Mouse (Mus musculus): ENCODE measurements around the gene Brat1. TPM values are rescaled to one million over a fixed set of nuclear protein-coding genes. Genes with fewer than 3 reads are reported as not detected.
A peak's percentile ranks its signal among the peaks of the same experiment; 100 is the strongest.

Gene Brat1
- polyA plus RNA-seq, 1 experiment from 2014 or later = 20.5 TPM

- H3K4me3 ChIP-seq (replicated peaks) = peak overlapping the region; percentile 62
- H3K4me2 ChIP-seq = peak overlapping the region; percentile 47
- no peak for ATAC-seq (ENCODE audit: low FRiP score)
- H3K9ac ChIP-seq = no peak overlapping the region
- H3K27ac ChIP-seq = peak overlapping the region; percentile 68
- 45% methylated on average over 17 of the region's 17 CpGs for WGBS
- no peaks in the 10 kb centered on the region for H3K27me3 ChIP-seq
- H3K4me1 ChIP-seq = peaks cover 35% of the 10 kb centered on the region
- no peaks in the 10 kb centered on the region for H3K9me3 ChIP-seq
- peaks cover 6% of the 10 kb centered on the region; the same call in 1 of the 2 replicates for H3K36me3 ChIP-seq (replicated peaks)
Observed at GRCm38 (mm10) chr5:140703480-140704377, 1.1 kb upstream of the Brat1 start.

GRCm38 (mm10) chr5:140705501-140706171, 825 bp downstream of the Brat1 start:
- peak overlapping the region; percentile 87; the same call in 1 of the 2 replicates for H3K27ac ChIP-seq
- WGBS = 69% methylated on average over 7 of the region's 7 CpGs
- ATAC-seq (ENCODE audit: low FRiP score) = no peak

GRCm38 (mm10) chr5:140710315-140710714, 5.5 kb downstream of the Brat1 start:
- no peak overlapping the region for H3K4me3 ChIP-seq (replicated peaks)
- ATAC-seq (ENCODE audit: low FRiP score) = no peak
- H3K4me1 ChIP-seq = peaks cover 9% of the 10 kb centered on the region
- H3K27me3 ChIP-seq = no peaks in the 10 kb centered on the region
- H3K9ac ChIP-seq = no peak overlapping the region
- WGBS = 95% methylated on average over 6 of the region's 6 CpGs
- H3K9me3 ChIP-seq = no peaks in the 10 kb centered on the region
- peaks cover 62% of the 10 kb centered on the region for H3K36me3 ChIP-seq (replicated peaks)
- no peak overlapping the region for H3K27ac ChIP-seq
- no peak overlapping the region for H3K4me2 ChIP-seq

More at GRCm38 (mm10) chr5:140705501-140706171, 825 bp downstream of the Brat1 start:
- H3K27me3 ChIP-seq = no peaks in the 10 kb centered on the region
- no peaks in the 10 kb centered on the region for H3K9me3 ChIP-seq
- H3K36me3 ChIP-seq (replicated peaks) = peaks cover 15% of the 10 kb centered on the region
- peak overlapping the region; percentile 78 for H3K4me2 ChIP-seq
- H3K4me1 ChIP-seq = peaks cover 29% of the 10 kb centered on the region
- H3K4me3 ChIP-seq (replicated peaks) = peak overlapping the region; percentile 62
- H3K9ac ChIP-seq = peak overlapping the region; percentile 69

- no peak for ATAC-seq (ENCODE audit: low FRiP score)
- no peaks in the 10 kb centered on the region for H3K9me3 ChIP-seq
- no peak overlapping the region for H3K4me2 ChIP-seq
- no peak overlapping the region for H3K9ac ChIP-seq
- peaks cover 1% of the 10 kb centered on the region; the same call in 1 of the 2 replicates for H3K4me1 ChIP-seq
- H3K4me3 ChIP-seq (replicated peaks) = no peak overlapping the region
- no peaks in the 10 kb centered on the region for H3K27me3 ChIP-seq
- no peak overlapping the region for H3K27ac ChIP-seq
- peaks cover 69% of the 10 kb centered on the region for H3K36me3 ChIP-seq (replicated peaks)
- 90% methylated on average over 5 of the region's 5 CpGs for WGBS
Observed at GRCm38 (mm10) chr5:140711040-140711439, 6.2 kb downstream of the Brat1 start.

GRCm38 (mm10) chr5:140720773-140721172, 16.0 kb downstream of the Brat1 start:
- Histone ChIP-seq H3K27me3 (no peaks in the 10 kb centered on the region), H3K9me3 (no peaks in the 10 kb centered on the region), H3K4me2 (no peak overlapping the region), H3K27ac (no peak overlapping the region), H3K9ac (no peak overlapping the region), H3K36me3 (replicated peaks) (peaks cover 38% of the 10 kb centered on the region), H3K4me1 (peaks cover 11% of the 10 kb centered on the region), H3K4me3 (replicated peaks) (no peak overlapping the region)
- 86% methylated on average over 7 of the region's 7 CpGs for WGBS
- ATAC-seq (ENCODE audit: low FRiP score) = no peak

- no peak for ATAC-seq (ENCODE audit: low FRiP score)
- H3K27me3 ChIP-seq = no peaks in the 10 kb centered on the region
- H3K4me2 ChIP-seq = no peak overlapping the region
- peaks cover 25% of the 10 kb centered on the region for H3K36me3 ChIP-seq (replicated peaks)
- 73% methylated on average over 3 of the region's 3 CpGs for WGBS
- H3K27ac ChIP-seq = no peak overlapping the region
- H3K4me1 ChIP-seq = peaks cover 17% of the 10 kb centered on the region
- H3K4me3 ChIP-seq (replicated peaks) = no peak overlapping the region
- no peaks in the 10 kb centered on the region for H3K9me3 ChIP-seq
- no peak overlapping the region for H3K9ac ChIP-seq
Observed at GRCm38 (mm10) chr5:140722121-140722520, 17.3 kb downstream of the Brat1 start.

- Histone ChIP-seq H3K4me1 (peaks cover 17% of the 10 kb centered on the region), H3K36me3 (replicated peaks) (peaks cover 8% of the 10 kb centered on the region), H3K27me3 (no peaks in the 10 kb centered on the region), H3K27ac (no peak within 1 kb of the TSS), H3K4me3 (replicated peaks) (no peak within 1 kb of the TSS), H3K9ac (no peak within 1 kb of the TSS), H3K9me3 (no peaks in the 10 kb centered on the region), H3K4me2 (no peak within 1 kb of the TSS)
- 71% methylated on average over 13 of the region's 13 CpGs for WGBS
- ATAC-seq (ENCODE audit: low FRiP score) = peak; percentile 78
Observed at GRCm38 (mm10) chr5:140723822-140724221, 19.0 kb downstream of the Brat1 start, which contains the start of gene Amz1. Gene Amz1, plus strand, starts transcription at chr5:140724127.

GRCm38 (mm10) chr5:140726062-140726839, 21.4 kb downstream of the Brat1 start:
- WGBS = 68% methylated on average over 7 of the region's 7 CpGs
- Histone ChIP-seq H3K9ac (no peak overlapping the region), H3K4me2 (no peak overlapping the region; the same call in 1 of the 2 replicates), H3K27me3 (no peaks in the 10 kb centered on the region), H3K9me3 (no peaks in the 10 kb centered on the region), H3K27ac (peak overlapping the region; percentile 68), H3K4me3 (replicated peaks) (no peak overlapping the region), H3K4me1 (peaks cover 17% of the 10 kb centered on the region), H3K36me3 (replicated peaks) (no peaks in the 10 kb centered on the region)
- ATAC-seq (ENCODE audit: low FRiP score) = peak; percentile 61

- H3K36me3 ChIP-seq (replicated peaks) = no peaks in the 10 kb centered on the region
- ATAC-seq (ENCODE audit: low FRiP score) = no peak
- no peak overlapping the region for H3K9ac ChIP-seq
- no peak overlapping the region for H3K4me3 ChIP-seq (replicated peaks)
- WGBS = 90% methylated on average over 17 of the region's 17 CpGs
- H3K9me3 ChIP-seq = no peaks in the 10 kb centered on the region
- no peak overlapping the region for H3K4me2 ChIP-seq
- no peaks in the 10 kb centered on the region for H3K27me3 ChIP-seq
- no peak overlapping the region for H3K27ac ChIP-seq
- H3K4me1 ChIP-seq = peaks cover 17% of the 10 kb centered on the region
Observed at GRCm38 (mm10) chr5:140726946-140727740, 22.3 kb downstream of the Brat1 start.

- H3K9me3 ChIP-seq = no peaks in the 10 kb centered on the region
- H3K9ac ChIP-seq = no peak overlapping the region
- no peak overlapping the region for H3K27ac ChIP-seq
- 86% methylated on average over 11 of the region's 11 CpGs for WGBS
- H3K4me1 ChIP-seq = peaks cover 8% of the 10 kb centered on the region
- H3K27me3 ChIP-seq = peaks cover 22% of the 10 kb centered on the region
- ATAC-seq (ENCODE audit: low FRiP score) = no peak
- no peak overlapping the region for H3K4me2 ChIP-seq
- no peak overlapping the region for H3K4me3 ChIP-seq (replicated peaks)
- no peaks in the 10 kb centered on the region for H3K36me3 ChIP-seq (replicated peaks)
Observed at GRCm38 (mm10) chr5:140731040-140731797, 26.4 kb downstream of the Brat1 start.

GRCm38 (mm10) chr5:140732195-140732594, 27.4 kb downstream of the Brat1 start:
- H3K36me3 ChIP-seq (replicated peaks) = no peaks in the 10 kb centered on the region
- WGBS = 55% methylated on average over 4 of the region's 4 CpGs
- peaks cover 32% of the 10 kb centered on the region for H3K27me3 ChIP-seq
- ATAC-seq (ENCODE audit: low FRiP score) = no peak
- no peak overlapping the region for H3K4me2 ChIP-seq
- peaks cover 6% of the 10 kb centered on the region for H3K4me1 ChIP-seq
- H3K4me3 ChIP-seq (replicated peaks) = no peak overlapping the region
- 0 out of 2 replicates have a peak, but pooled peaks cover 3% of the 10 kb centered on the region for H3K9me3 ChIP-seq
- H3K27ac ChIP-seq = no peak overlapping the region
- no peak overlapping the region for H3K9ac ChIP-seq

All from forebrain, embryonic 12.5 days (tissue).